Mouse (Mus musculus) testis, adult 2 months (tissue): ENCODE data around the gene Phactr4.

ENCODE experiments used
- CTCF ChIP-seq: fragments of 200-500 bp; IDR thresholded peaks from 2 replicates; pipeline ENCODE4 v1.5.1; 2012; ENCODE audit warnings: low read depth, mild to moderate bottlenecking, inconsistent platforms, low read length, moderate library complexity; ENCODE audit not compliant: control insufficient read depth, insufficient read depth, insufficient replicate concordance
- POLR2A ChIP-seq: fragments of 200-500 bp; IDR thresholded peaks from 2 replicates; pipeline ENCODE4 v1.6.1; 2012; ENCODE audit warnings: low read depth, mild to moderate bottlenecking, inconsistent platforms, low read length, moderate library complexity; ENCODE audit not compliant: control insufficient read depth

GRCm38 (mm10) chr4:132455561-132455960 lies 33.3 kb upstream of the Phactr4 start:
- TF ChIP-seq CTCF (no peak), POLR2A (no peak)
